Mouse (Mus musculus) lung, adult 2 months (tissue): ENCODE data around the gene Afdn.
"Not testable (repeated sequence)": the region's sequence is repeated elsewhere in the genome, so short reads cannot be mapped to it uniquely, and the experiment has no call there.

Source experiments
- CTCF ChIP-seq: fragments of 200-500 bp; IDR thresholded peaks from 2 replicates; pipeline ENCODE4 v1.5.1; 2011; ENCODE audit warnings: mild to moderate bottlenecking, low read length, control low read depth; ENCODE audit not compliant: insufficient read depth
- POLR2A ChIP-seq: fragments of 200-500 bp; IDR thresholded peaks from 2 replicates; pipeline ENCODE4 v1.6.1; 2011; ENCODE audit warnings: low read depth, mild to moderate bottlenecking, control low read depth, low read length, borderline replicate concordance; ENCODE audit errors: extremely low read depth

DNA sequence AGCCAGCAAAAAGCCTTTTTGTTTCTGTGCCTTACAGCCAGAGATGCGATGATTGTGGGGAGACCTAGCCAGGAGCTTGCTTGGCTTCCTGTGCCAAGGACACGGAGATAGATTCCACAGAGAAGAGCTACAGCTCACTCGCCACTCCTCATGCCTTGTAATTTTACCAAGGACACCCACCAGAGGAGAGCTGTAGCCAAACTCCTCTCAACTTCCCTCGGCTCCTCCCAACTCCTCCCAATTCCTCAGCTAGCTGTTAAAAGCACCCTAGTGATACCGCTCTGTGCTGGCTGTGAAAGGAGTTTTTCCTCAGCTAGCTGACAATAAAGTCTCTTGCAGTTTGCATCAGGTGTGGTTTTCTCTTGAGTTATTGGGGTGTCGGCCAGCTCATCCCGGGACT lies 93.5 kb downstream of the Afdn start:
- not testable (repeated sequence) for TF ChIP-seq CTCF, POLR2A
